Mouse (Mus musculus): ENCODE results near the gene Lrig1. TPM values are rescaled to one million over a fixed set of nuclear protein-coding genes. Genes with fewer than 3 reads are reported as not detected.
"Not testable (repeated sequence)": the region's sequence is repeated elsewhere in the genome, so short reads cannot be mapped to it uniquely, and the experiment has no call there.

Gene Lrig1
- polyA plus RNA-seq, 1 experiment = 62.1 TPM

DNA sequence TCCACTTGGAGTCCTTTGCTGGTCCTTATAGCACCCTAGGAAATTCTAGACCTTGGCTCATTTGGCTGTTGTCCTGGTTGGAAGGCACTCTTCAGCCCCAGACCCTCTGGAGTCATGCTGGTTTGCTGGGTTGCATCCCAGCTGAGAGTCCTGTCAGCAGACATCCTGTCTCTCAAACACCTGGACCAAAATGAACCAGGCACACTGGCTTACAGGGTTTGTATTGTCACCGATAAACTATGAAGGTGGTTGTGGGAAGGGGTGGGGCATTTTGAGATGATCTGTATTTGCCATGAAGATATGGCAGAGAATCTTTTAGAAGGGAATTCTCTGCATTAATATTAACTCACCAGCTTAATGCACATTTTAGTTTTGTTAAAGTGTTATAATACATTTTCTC lies 139.1 kb downstream of the Lrig1 start:
- H3K4me1 ChIP-seq (replicated peaks; ENCODE audit: control insufficient read depth, insufficient read depth, low read length) = no peaks in the 10 kb centered on the region
- no peaks in the 10 kb centered on the region for H3K27me3 ChIP-seq (ENCODE audit: control insufficient read depth, insufficient read depth, low read length)
- no peak overlapping the region for H3K27ac ChIP-seq (ENCODE audit: control insufficient read depth, insufficient read depth, low read length)
- H3K4me3 ChIP-seq (ENCODE audit: control insufficient read depth, insufficient read depth, low read length) = no peak overlapping the region
- no peak for TF ChIP-seq CTCF (IDR thresholded peaks at IDR 0.05; ENCODE audit: borderline replicate concordance, control insufficient read depth, extremely low read depth, insufficient read depth, low read length, poor library complexity)
- no peak for TF ChIP-seq POLR2A (IDR thresholded peaks at IDR 0.05; ENCODE audit: control insufficient read depth, extremely low read depth, insufficient read depth, low read length, poor library complexity)
- no peak for DNase-seq
- 90% methylated on average over 1 of the region's 1 CpGs for WGBS
- H3K36me3 ChIP-seq (ENCODE audit: control insufficient read depth, insufficient read depth, low read length) = no peaks in the 10 kb centered on the region

DNA sequence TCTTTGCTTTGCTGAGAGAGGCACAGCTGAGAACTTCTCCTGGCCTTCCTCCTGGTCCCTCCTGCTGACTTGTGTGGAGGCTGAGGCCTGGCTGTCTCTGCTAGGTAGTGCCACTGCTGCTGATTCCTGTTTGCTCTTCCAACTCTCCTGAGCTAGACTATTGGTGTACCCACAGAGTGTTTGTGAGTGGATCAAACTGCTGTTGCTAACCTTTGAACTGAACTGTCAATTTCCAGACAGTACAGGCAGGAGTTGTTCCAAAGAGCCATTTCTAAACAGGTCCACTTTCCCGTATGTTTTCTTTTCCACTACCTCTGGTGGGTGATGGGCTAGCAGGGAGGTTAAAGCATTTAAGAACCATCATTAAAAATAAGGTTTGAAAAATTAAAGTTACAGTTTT lies 141.4 kb downstream of the Lrig1 start:
- not testable (repeated sequence) for H3K27me3 ChIP-seq (ENCODE audit: control insufficient read depth, insufficient read depth, low read length); H3K4me3 ChIP-seq (ENCODE audit: control insufficient read depth, insufficient read depth, low read length); DNase-seq; H3K27ac ChIP-seq (ENCODE audit: control insufficient read depth, insufficient read depth, low read length); H3K36me3 ChIP-seq (ENCODE audit: control insufficient read depth, insufficient read depth, low read length)
- H3K4me1 ChIP-seq (replicated peaks; ENCODE audit: control insufficient read depth, insufficient read depth, low read length) = peaks cover 13% of the 10 kb centered on the region
- WGBS = 100% methylated on average over 1 of the region's 1 CpGs

Other genes with a start within 250 kb of the Lrig1 start
- 8.3 and 9.5 TPM in 2 replicates for gene Slc25a26, start 199.8 kb downstream of the Lrig1 start, polyA plus RNA-seq (2012; rRNA removed)

All from thymus, adult 2 months (tissue).